Mouse (Mus musculus) hindbrain, postnatal 0 days (tissue): Measurements from ENCODE around the gene Pip4k2c. TPM values are rescaled to one million over a fixed set of nuclear protein-coding genes. Genes with fewer than 3 reads are reported as not detected.

Experiments used
- ATAC-seq: fragments of 200-750 bp; cut with Nextera tagmentation; 2 replicates; pipeline ENCODE4 v1.8.0; 2017; ENCODE audit warnings: mild to moderate bottlenecking, moderate TSS enrichment, moderate library complexity
- DNase-seq: peaks from one replicate; pipeline ENCODE4 v3.0.0-alpha.2; 2015; ENCODE audit warnings: low spot score
- H3K27ac ChIP-seq: fragments of 300-500 bp; sonication (generic); 2 replicates; pipeline ENCODE4 v1.5.1; 2014; ENCODE audit warnings: mild to moderate bottlenecking
- H3K27me3 ChIP-seq: fragments of 300-500 bp; sonication (generic); 2 replicates; pipeline ENCODE4 v1.6.1; 2014; ENCODE audit warnings: low read length, mixed read lengths; ENCODE audit not compliant: insufficient read depth
- H3K36me3 ChIP-seq: fragments of 300-500 bp; sonication (generic); 2 replicates; pipeline ENCODE4 v1.6.1; 2014; ENCODE audit warnings: low read length, mixed read lengths; ENCODE audit not compliant: insufficient read depth
- H3K4me1 ChIP-seq: fragments of 300-500 bp; sonication (generic); 2 replicates; pipeline ENCODE4 v1.6.1; 2014; ENCODE audit warnings: antibody characterized with exemption, low read length, mixed read lengths; ENCODE audit not compliant: insufficient read depth
- H3K4me2 ChIP-seq: fragments of 300-500 bp; sonication (generic); 2 replicates; pipeline ENCODE4 v1.6.1; 2014; ENCODE audit warnings: low read depth, mild to moderate bottlenecking, low read length, moderate library complexity, mixed read lengths
- H3K4me3 ChIP-seq: fragments of 300-500 bp; sonication (generic); 2 replicates; pipeline ENCODE4 v1.5.1; 2014; ENCODE audit warnings: low read length
- H3K9ac ChIP-seq: fragments of 300-500 bp; sonication (generic); replicated peaks from 2 replicates; pipeline ENCODE4 v1.6.1; 2014; ENCODE audit warnings: mild to moderate bottlenecking, low read length, moderate library complexity, mixed read lengths
- H3K9me3 ChIP-seq: fragments of 300-500 bp; sonication (generic); 2 replicates; pipeline ENCODE4 v1.6.1; 2016; ENCODE audit warnings: low read length, mixed read lengths
- CTCF ChIP-seq: IDR thresholded peaks from 2 replicates; pipeline ENCODE4 v1.5.1; 2016; ENCODE audit warnings: antibody characterized with exemption, control low read depth, low read depth
- WGBS: fragments of 180-500 bp; shearing (Covaris S2); extraction: QIAGEN DNeasy Blood & Tissue Kit; methylation state at CpG from one replicate; pipeline ENCODE4 v1.1.7; 2014; 5-methylcytosine and 5-hydroxymethylcytosine counted together
- polyA plus RNA-seq: library from polyadenylated mRNA; unstranded; fragments of >200 nt; fragmentation: Nextera tagmentation; extraction: Ambion mirVana; gene quantifications from 2 replicates; pipeline ENCODE4 v1.2.1, GENCODE M21; 2015
- total RNA-seq: library from RNA; depleted of rRNA; stranded (reverse); fragments of >200 nt; gene quantifications from 2 replicates; pipeline ENCODE4 v1.2.3, GENCODE M21; 2014

Pip4k2c gene
- total and polyA plus RNA-seq, 2 experiments from 2014 or later = 20.2 to 22.8 TPM

GRCm38 (mm10) chr10:127187371-127188078, 23.9 kb downstream of the Pip4k2c start:
- WGBS = 31% methylated on average over 10 of the region's 10 CpGs
- Histone ChIP-seq H3K4me1 (peaks cover 7% of the 10 kb centered on the region), H3K4me2 (peak overlapping the region; percentile 98), H3K27me3 (no peaks in the 10 kb centered on the region), H3K4me3 (peak overlapping the region; percentile 59), H3K27ac (peak overlapping the region; percentile 73; the same call in 1 of the 2 replicates), H3K9ac (peak overlapping the region; percentile 74), H3K36me3 (peaks cover 4% of the 10 kb centered on the region), H3K9me3 (no peaks in the 10 kb centered on the region)
- ATAC-seq = no peak
- no peak for TF ChIP-seq CTCF
- DNase-seq = peak; percentile 41

GRCm38 (mm10) chr10:127186451-127186850, 24.9 kb downstream of the Pip4k2c start:
- TF ChIP-seq CTCF = peak; percentile 47
- Histone ChIP-seq H3K4me3 (no peak overlapping the region), H3K4me2 (no peak overlapping the region), H3K36me3 (peaks cover 4% of the 10 kb centered on the region), H3K27ac (no peak overlapping the region), H3K4me1 (peaks cover 7% of the 10 kb centered on the region), H3K9ac (no peak overlapping the region), H3K9me3 (no peaks in the 10 kb centered on the region), H3K27me3 (no peaks in the 10 kb centered on the region)
- DNase-seq = no peak
- no peak for ATAC-seq
- 80% methylated on average over 1 of the region's 1 CpGs for WGBS

- Histone ChIP-seq H3K27me3 (no peaks in the 10 kb centered on the region), H3K4me1 (peaks cover 7% of the 10 kb centered on the region), H3K36me3 (peaks cover 2% of the 10 kb centered on the region; the same call in 1 of the 2 replicates), H3K9ac (no peak overlapping the region), H3K4me3 (no peak overlapping the region), H3K4me2 (no peak overlapping the region), H3K9me3 (no peaks in the 10 kb centered on the region), H3K27ac (no peak overlapping the region)
- 85% methylated on average over 15 of the region's 15 CpGs for WGBS
- ATAC-seq (no peak), DNase-seq (no peak)
- no peak for TF ChIP-seq CTCF
These were observed 25.9 kb downstream of the Pip4k2c start for GRCm38 (mm10) chr10:127185506-127185905.

GRCm38 (mm10) chr10:127185101-127185500, 26.3 kb downstream of the Pip4k2c start:
- no peak overlapping the region for H3K9ac ChIP-seq
- H3K4me1 ChIP-seq = peaks cover 7% of the 10 kb centered on the region
- no peaks in the 10 kb centered on the region for H3K36me3 ChIP-seq
- H3K4me3 ChIP-seq = no peak overlapping the region
- ATAC-seq (no peak), DNase-seq (no peak)
- no peak overlapping the region for H3K4me2 ChIP-seq
- TF ChIP-seq CTCF = no peak
- no peaks in the 10 kb centered on the region for H3K9me3 ChIP-seq
- peaks cover 1% of the 10 kb centered on the region; the same call in 1 of the 2 replicates for H3K27me3 ChIP-seq
- 71% methylated on average over 9 of the region's 9 CpGs for WGBS
- no peak overlapping the region for H3K27ac ChIP-seq

GRCm38 (mm10) chr10:127183759-127184158, 27.6 kb downstream of the Pip4k2c start:
- no peaks in the 10 kb centered on the region; the same call in 1 of the 2 replicates for H3K4me1 ChIP-seq
- no peak overlapping the region for H3K9ac ChIP-seq

GRCm38 (mm10) chr10:127182624-127183023, 28.8 kb downstream of the Pip4k2c start:
- Histone ChIP-seq H3K9me3 (no peaks in the 10 kb centered on the region), H3K4me2 (no peak overlapping the region), H3K4me3 (no peak overlapping the region), H3K36me3 (no peaks in the 10 kb centered on the region), H3K9ac (no peak overlapping the region), H3K4me1 (peaks cover 9% of the 10 kb centered on the region), H3K27ac (no peak overlapping the region), H3K27me3 (peaks cover 13% of the 10 kb centered on the region)
- no peak for TF ChIP-seq CTCF
- no peak for ATAC-seq
- 76% methylated on average over 4 of the region's 4 CpGs for WGBS
- no peak for DNase-seq

More at GRCm38 (mm10) chr10:127183759-127184158, 27.6 kb downstream of the Pip4k2c start:
- WGBS = 21% methylated on average over 20 of the region's 20 CpGs
- H3K4me3 ChIP-seq = no peak overlapping the region
- ATAC-seq = no peak
- peaks cover 13% of the 10 kb centered on the region for H3K27me3 ChIP-seq
- no peak overlapping the region for H3K4me2 ChIP-seq
- DNase-seq = no peak
- H3K27ac ChIP-seq = no peak overlapping the region
- no peaks in the 10 kb centered on the region for H3K9me3 ChIP-seq
- no peaks in the 10 kb centered on the region for H3K36me3 ChIP-seq
- 0 out of 2 replicates have a peak, but pooled peaks have one; percentile 4 for TF ChIP-seq CTCF

GRCm38 (mm10) chr10:127181566-127181965, 29.8 kb downstream of the Pip4k2c start:
- no peaks in the 10 kb centered on the region for H3K9me3 ChIP-seq
- no peak for TF ChIP-seq CTCF
- DNase-seq (no peak), ATAC-seq (no peak)
- no peak overlapping the region for H3K9ac ChIP-seq
- no peak overlapping the region for H3K4me3 ChIP-seq
- WGBS = 71% methylated on average over 6 of the region's 6 CpGs
- H3K27ac ChIP-seq = no peak overlapping the region
- peaks cover 9% of the 10 kb centered on the region for H3K4me1 ChIP-seq
- H3K4me2 ChIP-seq = no peak overlapping the region
- H3K27me3 ChIP-seq = peaks cover 14% of the 10 kb centered on the region
- H3K36me3 ChIP-seq = no peaks in the 10 kb centered on the region
